ENCODE assay signal across 16 mouse cellular contexts in genomic region chr3:30904658-30905057, GRCm38 (mm10).
"Had no signal": no experiment of that assay in that cellular context is flagged by ENCODE, and none has a peak within 500 bp of the region (broad histone marks: within the 10 kb centered on the region; RNA-seq: fewer than 3 reads in every experiment).

No protein-coding gene starts in this region.

- H3K9me3 ChIP-seq: liver, embryonic 12.5 days; midbrain, embryonic 10.5 days; midbrain, embryonic 12.5 days; neural tube, embryonic 13.5 days; neural tube, embryonic 15.5 days had no signal

- H3K9ac ChIP-seq: liver, embryonic 12.5 days; liver, embryonic 14.5 days; lung, embryonic 14.5 days; midbrain, embryonic 12.5 days; neural tube, embryonic 13.5 days; neural tube, embryonic 15.5 days had no signal

- ATAC-seq: liver, embryonic 12.5 days had no signal

- DNase-seq: lung, adult 18-20 months; lung, embryonic 14.5 days; lung, postnatal 10 days; lung, postnatal 4 days; midbrain, embryonic 14.5 days; retina, postnatal 1 day; right cerebral cortex, adult 18-20 months; thymus, adult 2 months; thymus, postnatal 25 days; thymus, postnatal 4 days had no signal

- H3K27ac ChIP-seq: liver, embryonic 12.5 days; liver, embryonic 14.5 days; midbrain, embryonic 10.5 days; midbrain, embryonic 12.5 days; neural tube, embryonic 13.5 days; neural tube, embryonic 15.5 days had no signal

- H3K4me3 ChIP-seq: liver, embryonic 12.5 days; midbrain, embryonic 10.5 days; midbrain, embryonic 12.5 days; neural tube, embryonic 13.5 days; neural tube, embryonic 15.5 days had no signal

- H3K27me3 ChIP-seq: liver, embryonic 12.5 days; midbrain, embryonic 12.5 days; neural tube, embryonic 13.5 days; neural tube, embryonic 15.5 days had no signal

- H3K4me2 ChIP-seq: liver, embryonic 12.5 days; lung, embryonic 14.5 days; midbrain, embryonic 12.5 days; neural tube, embryonic 13.5 days; neural tube, embryonic 15.5 days had no signal

- H3K4me1 ChIP-seq: liver, embryonic 12.5 days; midbrain, embryonic 10.5 days; midbrain, embryonic 12.5 days; neural tube, embryonic 13.5 days; neural tube, embryonic 15.5 days had no signal
